Mouse (Mus musculus) neural tube, embryonic 10.5 days (tissue): ENCODE measurements around the gene Mtmr1.

ENCODE experiments used
- DNase-seq: peaks from one replicate; pipeline ENCODE4 v3.0.0-alpha.2; 2017; ENCODE audit warnings: low spot score; ENCODE audit errors: extremely low spot score

The Mtmr1 gene

GRCm38 (mm10) chrX:71442916-71443315, 78.4 kb downstream of the Mtmr1 start:
- DNase-seq = no peak

GRCm38 (mm10) chrX:71456078-71456737, 91.6 kb downstream of the Mtmr1 start:
- no peak for DNase-seq

GRCm38 (mm10) chrX:71464138-71464826, 99.7 kb downstream of the Mtmr1 start:
- DNase-seq = no peak

- no peak for DNase-seq
Measured at GRCm38 (mm10) chrX:71465417-71465816, 100.9 kb downstream of the Mtmr1 start.

GRCm38 (mm10) chrX:71467491-71467890, 102.9 kb downstream of the Mtmr1 start:
- DNase-seq = no peak
